Mouse (Mus musculus): ENCODE measurements around the gene Utrn. TPM values are rescaled to one million over a fixed set of nuclear protein-coding genes. Genes with fewer than 3 reads are reported as not detected.

Utrn gene
- polyA plus RNA-seq, 1 experiment = 159 TPM

- Histone ChIP-seq H3K36me3 (ENCODE audit: control insufficient read depth, insufficient read depth, low read length, poor library complexity, severe bottlenecking) (no peaks in the 10 kb centered on the region), H3K9ac (ENCODE audit: low read depth, poor library complexity, severe bottlenecking) (no peak overlapping the region), H3K9me3 (replicated peaks; ENCODE audit: control insufficient read depth, insufficient read depth, low read length, poor library complexity, severe bottlenecking) (no peaks in the 10 kb centered on the region), H3K4me1 (ENCODE audit: control insufficient read depth, insufficient read depth, low read length) (no peaks in the 10 kb centered on the region), H3K4me3 (ENCODE audit: low read depth, low read length) (no peak overlapping the region), H3K27me3 (ENCODE audit: control insufficient read depth, insufficient read depth, low read length, poor library complexity, severe bottlenecking) (no peaks in the 10 kb centered on the region), H3K27ac (ENCODE audit: insufficient read depth, low read length) (no peak overlapping the region)
- no peak for TF ChIP-seq POLR2A (IDR thresholded peaks at IDR 0.05; ENCODE audit: insufficient read depth, low read length)
Observed at GRCm38 (mm10) chr10:12893339-12893738, 24.2 kb upstream of the Utrn start.

GRCm38 (mm10) chr10:12888373-12888772, 19.2 kb upstream of the Utrn start:
- H3K27me3 ChIP-seq (ENCODE audit: control insufficient read depth, insufficient read depth, low read length, poor library complexity, severe bottlenecking) = no peaks in the 10 kb centered on the region
- no peaks in the 10 kb centered on the region for H3K9me3 ChIP-seq (replicated peaks; ENCODE audit: control insufficient read depth, insufficient read depth, low read length, poor library complexity, severe bottlenecking)
- no peaks in the 10 kb centered on the region for H3K4me1 ChIP-seq (ENCODE audit: control insufficient read depth, insufficient read depth, low read length)
- H3K27ac ChIP-seq (ENCODE audit: insufficient read depth, low read length) = no peak overlapping the region
- H3K4me3 ChIP-seq (ENCODE audit: low read depth, low read length) = no peak overlapping the region
- H3K9ac ChIP-seq (ENCODE audit: low read depth, poor library complexity, severe bottlenecking) = no peak overlapping the region
- no peak for TF ChIP-seq EP300 (IDR thresholded peaks at IDR 0.05; ENCODE audit: insufficient read depth, low read depth, low read length)
- no peak for TF ChIP-seq CTCF (IDR thresholded peaks at IDR 0.05; ENCODE audit: low read depth, low read length)
- no peak for TF ChIP-seq POLR2A (IDR thresholded peaks at IDR 0.05; ENCODE audit: insufficient read depth, low read length)
- H3K36me3 ChIP-seq (ENCODE audit: control insufficient read depth, insufficient read depth, low read length, poor library complexity, severe bottlenecking) = no peaks in the 10 kb centered on the region

GRCm38 (mm10) chr10:12887792-12888191, 18.6 kb upstream of the Utrn start:
- no peak for TF ChIP-seq EP300 (IDR thresholded peaks at IDR 0.05; ENCODE audit: insufficient read depth, low read depth, low read length)
- TF ChIP-seq CTCF (IDR thresholded peaks at IDR 0.05; ENCODE audit: low read depth, low read length) = no peak
- TF ChIP-seq POLR2A (IDR thresholded peaks at IDR 0.05; ENCODE audit: insufficient read depth, low read length) = no peak
- Histone ChIP-seq H3K27ac (ENCODE audit: insufficient read depth, low read length) (no peak overlapping the region), H3K27me3 (ENCODE audit: control insufficient read depth, insufficient read depth, low read length, poor library complexity, severe bottlenecking) (no peaks in the 10 kb centered on the region), H3K9me3 (replicated peaks; ENCODE audit: control insufficient read depth, insufficient read depth, low read length, poor library complexity, severe bottlenecking) (no peaks in the 10 kb centered on the region), H3K4me3 (ENCODE audit: low read depth, low read length) (no peak overlapping the region), H3K36me3 (ENCODE audit: control insufficient read depth, insufficient read depth, low read length, poor library complexity, severe bottlenecking) (no peaks in the 10 kb centered on the region), H3K9ac (ENCODE audit: low read depth, poor library complexity, severe bottlenecking) (no peak overlapping the region), H3K4me1 (ENCODE audit: control insufficient read depth, insufficient read depth, low read length) (no peaks in the 10 kb centered on the region)

- Histone ChIP-seq H3K4me3 (ENCODE audit: low read depth, low read length) (no peak overlapping the region), H3K4me1 (ENCODE audit: control insufficient read depth, insufficient read depth, low read length) (no peaks in the 10 kb centered on the region), H3K9me3 (replicated peaks; ENCODE audit: control insufficient read depth, insufficient read depth, low read length, poor library complexity, severe bottlenecking) (no peaks in the 10 kb centered on the region), H3K36me3 (ENCODE audit: control insufficient read depth, insufficient read depth, low read length, poor library complexity, severe bottlenecking) (no peaks in the 10 kb centered on the region), H3K27me3 (ENCODE audit: control insufficient read depth, insufficient read depth, low read length, poor library complexity, severe bottlenecking) (no peaks in the 10 kb centered on the region), H3K27ac (ENCODE audit: insufficient read depth, low read length) (no peak overlapping the region), H3K9ac (ENCODE audit: low read depth, poor library complexity, severe bottlenecking) (no peak overlapping the region)
- no peak for TF ChIP-seq EP300 (IDR thresholded peaks at IDR 0.05; ENCODE audit: insufficient read depth, low read depth, low read length)
- no peak for TF ChIP-seq POLR2A (IDR thresholded peaks at IDR 0.05; ENCODE audit: insufficient read depth, low read length)
- TF ChIP-seq CTCF (IDR thresholded peaks at IDR 0.05; ENCODE audit: low read depth, low read length) = no peak
Observed at GRCm38 (mm10) chr10:12884308-12884948, 15.3 kb upstream of the Utrn start.

GRCm38 (mm10) chr10:12881911-12882310, 12.7 kb upstream of the Utrn start:
- Histone ChIP-seq H3K9me3 (replicated peaks; ENCODE audit: control insufficient read depth, insufficient read depth, low read length, poor library complexity, severe bottlenecking) (no peaks in the 10 kb centered on the region), H3K4me3 (ENCODE audit: low read depth, low read length) (no peak overlapping the region), H3K27me3 (ENCODE audit: control insufficient read depth, insufficient read depth, low read length, poor library complexity, severe bottlenecking) (no peaks in the 10 kb centered on the region), H3K4me1 (ENCODE audit: control insufficient read depth, insufficient read depth, low read length) (no peaks in the 10 kb centered on the region), H3K27ac (ENCODE audit: insufficient read depth, low read length) (no peak overlapping the region), H3K36me3 (ENCODE audit: control insufficient read depth, insufficient read depth, low read length, poor library complexity, severe bottlenecking) (no peaks in the 10 kb centered on the region), H3K9ac (ENCODE audit: low read depth, poor library complexity, severe bottlenecking) (no peak overlapping the region)
- TF ChIP-seq POLR2A (IDR thresholded peaks at IDR 0.05; ENCODE audit: insufficient read depth, low read length) (no peak), EP300 (IDR thresholded peaks at IDR 0.05; ENCODE audit: insufficient read depth, low read depth, low read length) (no peak), CTCF (IDR thresholded peaks at IDR 0.05; ENCODE audit: low read depth, low read length) (no peak)

GRCm38 (mm10) chr10:12879313-12879695, 10.1 kb upstream of the Utrn start:
- Histone ChIP-seq H3K4me1 (ENCODE audit: control insufficient read depth, insufficient read depth, low read length) (no peaks in the 10 kb centered on the region), H3K27ac (ENCODE audit: insufficient read depth, low read length) (no peak overlapping the region), H3K4me3 (ENCODE audit: low read depth, low read length) (no peak overlapping the region), H3K36me3 (ENCODE audit: control insufficient read depth, insufficient read depth, low read length, poor library complexity, severe bottlenecking) (no peaks in the 10 kb centered on the region), H3K9me3 (replicated peaks; ENCODE audit: control insufficient read depth, insufficient read depth, low read length, poor library complexity, severe bottlenecking) (no peaks in the 10 kb centered on the region), H3K9ac (ENCODE audit: low read depth, poor library complexity, severe bottlenecking) (no peak overlapping the region), H3K27me3 (ENCODE audit: control insufficient read depth, insufficient read depth, low read length, poor library complexity, severe bottlenecking) (no peaks in the 10 kb centered on the region)
- TF ChIP-seq EP300 (IDR thresholded peaks at IDR 0.05; ENCODE audit: insufficient read depth, low read depth, low read length) = no peak
- no peak for TF ChIP-seq CTCF (IDR thresholded peaks at IDR 0.05; ENCODE audit: low read depth, low read length)
- no peak for TF ChIP-seq POLR2A (IDR thresholded peaks at IDR 0.05; ENCODE audit: insufficient read depth, low read length)

Measured in ES-Bruce4 (cell line).